Mouse (Mus musculus): ENCODE measurements around the gene Ceacam14. TPM values are rescaled to one million over a fixed set of nuclear protein-coding genes. Genes with fewer than 3 reads are reported as not detected.

Ceacam14 gene
- polyA plus RNA-seq (2016; fragmentation: Nextera tagmentation; extraction: Ambion mirVana), result not detected in 2 replicates

DNA sequence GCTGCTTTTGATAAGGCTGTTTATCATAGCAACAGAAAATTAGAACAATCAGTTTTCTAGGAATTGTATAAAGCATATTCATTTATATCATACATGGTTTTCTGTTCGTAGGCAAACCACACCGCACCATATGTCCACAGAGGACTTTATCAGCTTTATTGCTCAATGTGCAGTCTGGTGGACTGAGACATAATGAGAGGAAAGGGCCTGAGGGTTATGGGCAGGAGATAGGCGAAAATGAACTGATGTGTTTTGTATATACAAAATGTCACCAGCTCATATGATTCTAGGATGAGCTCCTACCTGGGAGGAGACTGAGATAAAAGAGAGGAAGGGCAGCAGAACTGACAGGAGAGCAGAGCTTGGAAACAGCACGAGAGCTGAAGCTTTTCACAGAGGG lies at the start of gene Ceacam14:
Ceacam14 (plus strand) TSS at position 301 of the 400 bp plus-strand sequence.
- Histone ChIP-seq H3K4me2 (replicated peaks) (no peak within 1 kb of the TSS), H3K9ac (no peak within 1 kb of the TSS), H3K27ac (no peak within 1 kb of the TSS), H3K36me3 (no peaks in the 10 kb centered on the region), H3K27me3 (replicated peaks) (no peaks in the 10 kb centered on the region), H3K4me1 (no peaks in the 10 kb centered on the region), H3K4me3 (no peak within 1 kb of the TSS), H3K9me3 (peaks cover 59% of the 10 kb centered on the region)
- no peak for ATAC-seq (ENCODE audit: low FRiP score, low read depth)
- 70% methylated on average over 4 of the region's 4 CpGs for WGBS

Other genes starting within 250 kb of the Ceacam14 start
- not detected in 2 replicates for gene Ceacam5, start 99.4 kb upstream of the Ceacam14 start, polyA plus RNA-seq (2016; fragmentation: Nextera tagmentation; extraction: Ambion mirVana)
- gene Gm5155, start 59.1 kb downstream of the Ceacam14 start, polyA plus RNA-seq (2016; fragmentation: Nextera tagmentation; extraction: Ambion mirVana), result not detected in 2 replicates
- not detected in 2 replicates for gene Ceacam11, start 159.5 kb downstream of the Ceacam14 start, polyA plus RNA-seq (2016; fragmentation: Nextera tagmentation; extraction: Ambion mirVana)
- gene Ceacam13, start 197.3 kb downstream of the Ceacam14 start, polyA plus RNA-seq (2016; fragmentation: Nextera tagmentation; extraction: Ambion mirVana), result not detected in 2 replicates